Mouse (Mus musculus): ENCODE measurements around the gene Hspa8. TPM values are rescaled to one million over a fixed set of nuclear protein-coding genes. Genes with fewer than 3 reads are reported as not detected.
"Not testable (repeated sequence)": the region's sequence is repeated elsewhere in the genome, so short reads cannot be mapped to it uniquely, and the experiment has no call there.

The Hspa8 gene
- total RNA-seq, 2 experiments from 2014 or later = 2,412 to 2,535 TPM

GRCm38 (mm10) chr9:40781726-40782581 is 18.8 kb upstream of the Hspa8 start:
- DNase-seq (ENCODE audit: low spot score in 2 of 2) = no peak
- intact Hi-C loops (cut with DNase I) = no loop called here

- DNase-seq (ENCODE audit: low spot score in 2 of 2) = no peak
- intact Hi-C loops (cut with DNase I) = loop anchor here (2.0 kb wide), 1 partner anchor 15 kb away; no protein-coding TSS in a partner anchor
Observed at GRCm38 (mm10) chr9:40783641-40784373, 17.0 kb upstream of the Hspa8 start.

- intact Hi-C loops (cut with DNase I) = loop anchor here (2.0 kb wide), 1 partner anchor 14 kb away; no protein-coding TSS in a partner anchor
- peak in 1 of 2 experiments; percentile 47 for DNase-seq (ENCODE audit: low spot score in 2 of 2)
Observed at GRCm38 (mm10) chr9:40784374-40784967, 16.3 kb upstream of the Hspa8 start.

GRCm38 (mm10) chr9:40785452-40785851 is 15.3 kb upstream of the Hspa8 start:
- intact Hi-C loops (cut with DNase I) = loop anchor here (2.0 kb wide), 1 partner anchor 13 kb away; no protein-coding TSS in a partner anchor
- no peak for DNase-seq (ENCODE audit: low spot score in 2 of 2)

GRCm38 (mm10) chr9:40786820-40787219 is 14.0 kb upstream of the Hspa8 start:
- DNase-seq (ENCODE audit: low spot score in 2 of 2); intact Hi-C loops (cut with DNase I): not testable (repeated sequence)

GRCm38 (mm10) chr9:40791864-40792633 is 8.7 kb upstream of the Hspa8 start:
- no peak for DNase-seq (ENCODE audit: low spot score in 2 of 2)
- intact Hi-C loops (cut with DNase I) = no loop called here

GRCm38 (mm10) chr9:40793581-40793980 is 7.2 kb upstream of the Hspa8 start:
- intact Hi-C loops (cut with DNase I) = no loop called here
- DNase-seq (ENCODE audit: low spot score in 2 of 2) = no peak

GRCm38 (mm10) chr9:40794251-40794650 is 6.5 kb upstream of the Hspa8 start:
- intact Hi-C loops (cut with DNase I) = no loop called here
- no peak for DNase-seq (ENCODE audit: low spot score in 2 of 2)

- DNase-seq (ENCODE audit: low spot score in 2 of 2) = no peak
- intact Hi-C loops (cut with DNase I) = no loop called here
Observed at GRCm38 (mm10) chr9:40794926-40795325, 5.9 kb upstream of the Hspa8 start.

GRCm38 (mm10) chr9:40795562-40795961 is 5.2 kb upstream of the Hspa8 start:
- no peak for DNase-seq (ENCODE audit: low spot score in 2 of 2)
- intact Hi-C loops (cut with DNase I) = no loop called here

- no peak for DNase-seq (ENCODE audit: low spot score in 2 of 2)
- intact Hi-C loops (cut with DNase I) = no loop called here
Observed at GRCm38 (mm10) chr9:40796054-40796453, 4.7 kb upstream of the Hspa8 start.

- DNase-seq (ENCODE audit: low spot score in 2 of 2) = no peak
- intact Hi-C loops (cut with DNase I) = loop anchor here (2.0 kb wide), 1 partner anchor 14 kb away; no protein-coding TSS in a partner anchor
Observed at GRCm38 (mm10) chr9:40798247-40798960, 2.4 kb upstream of the Hspa8 start.

- DNase-seq (ENCODE audit: low spot score in 2 of 2) = no peak
- intact Hi-C loops (cut with DNase I) = loop anchor here (2.0 kb wide), 1 partner anchor 14 kb away; no protein-coding TSS in a partner anchor
Observed at GRCm38 (mm10) chr9:40799112-40799511, 1.7 kb upstream of the Hspa8 start.

- intact Hi-C loops (cut with DNase I) = loop anchor here (2.0 kb wide), 3 partner anchors 15 to 43 kb away; no protein-coding TSS in a partner anchor
Observed at GRCm38 (mm10) chr9:40799837-40800501, 815 bp upstream of the Hspa8 start.

GRCm38 (mm10) chr9:40801614-40802532 is 1.1 kb downstream of the Hspa8 start:
- DNase-seq (ENCODE audit: low spot score in 2 of 2) = not testable (repeated sequence)
- intact Hi-C loops (cut with DNase I) = loop anchor here (2.0 kb wide), 2 partner anchors 37 to 45 kb away; no protein-coding TSS in a partner anchor

More at GRCm38 (mm10) chr9:40799837-40800501, 815 bp upstream of the Hspa8 start:
- peak; percentile 57 to 78 for DNase-seq (ENCODE audit: low spot score in 2 of 2)

GRCm38 (mm10) chr9:40802533-40802875 is 1.7 kb downstream of the Hspa8 start:
- intact Hi-C loops (cut with DNase I); DNase-seq (ENCODE audit: low spot score in 2 of 2): not testable (repeated sequence)

GRCm38 (mm10) chr9:40804576-40804975 is 3.8 kb downstream of the Hspa8 start:
- intact Hi-C loops (cut with DNase I) = not testable (repeated sequence)

More at GRCm38 (mm10) chr9:40804576-40804975, 3.8 kb downstream of the Hspa8 start:
- DNase-seq (ENCODE audit: low spot score in 2 of 2) = not testable (repeated sequence)
